Mouse (Mus musculus): ENCODE data around the gene Hap1.
"Not testable (repeated sequence)": the region's sequence is repeated elsewhere in the genome, so short reads cannot be mapped to it uniquely, and the experiment has no call there.

Gene Hap1

GRCm38 (mm10) chr11:100389931-100390445 is 34.1 kb upstream of the Hap1 start:
- DNase-seq (ENCODE audit: low spot score) = no peak

GRCm38 (mm10) chr11:100388588-100388987 is 32.7 kb upstream of the Hap1 start:
- DNase-seq (ENCODE audit: low spot score) = no peak

- no peak for DNase-seq (ENCODE audit: low spot score)
Measured at GRCm38 (mm10) chr11:100387589-100388375, 31.9 kb upstream of the Hap1 start.

GRCm38 (mm10) chr11:100387111-100387510 is 31.2 kb upstream of the Hap1 start:
- no peak for DNase-seq (ENCODE audit: low spot score)

- no peak for DNase-seq (ENCODE audit: low spot score)
Measured at GRCm38 (mm10) chr11:100386586-100386985, 30.7 kb upstream of the Hap1 start.

- no peak for DNase-seq (ENCODE audit: low spot score)
Measured at GRCm38 (mm10) chr11:100385016-100385415, 29.1 kb upstream of the Hap1 start.

- no peak for DNase-seq (ENCODE audit: low spot score)
Measured at GRCm38 (mm10) chr11:100382682-100383081, 26.8 kb upstream of the Hap1 start.

GRCm38 (mm10) chr11:100379311-100379710 is 23.4 kb upstream of the Hap1 start:
- DNase-seq (ENCODE audit: low spot score) = no peak

GRCm38 (mm10) chr11:100378446-100378845 is 22.5 kb upstream of the Hap1 start:
- DNase-seq (ENCODE audit: low spot score) = no peak

- no peak for DNase-seq (ENCODE audit: low spot score)
Measured at GRCm38 (mm10) chr11:100377989-100378388, 22.1 kb upstream of the Hap1 start.

GRCm38 (mm10) chr11:100376746-100377389 is 20.9 kb upstream of the Hap1 start:
- no peak for DNase-seq (ENCODE audit: low spot score)

- DNase-seq (ENCODE audit: low spot score) = no peak
Measured at GRCm38 (mm10) chr11:100376005-100376404, 20.1 kb upstream of the Hap1 start.

GRCm38 (mm10) chr11:100375127-100375526 is 19.2 kb upstream of the Hap1 start:
- DNase-seq (ENCODE audit: low spot score) = no peak

GRCm38 (mm10) chr11:100371981-100372558 is 16.1 kb upstream of the Hap1 start:
- no peak for DNase-seq (ENCODE audit: low spot score)

- no peak for DNase-seq (ENCODE audit: low spot score)
Measured at GRCm38 (mm10) chr11:100369822-100370221, 13.9 kb upstream of the Hap1 start.

GRCm38 (mm10) chr11:100369145-100369544 is 13.2 kb upstream of the Hap1 start:
- no peak for DNase-seq (ENCODE audit: low spot score)

- DNase-seq (ENCODE audit: low spot score) = peak; percentile 50
Measured at GRCm38 (mm10) chr11:100362979-100363562, 7.1 kb upstream of the Hap1 start.

GRCm38 (mm10) chr11:100362209-100362978 is 6.5 kb upstream of the Hap1 start:
- peak; percentile 65 for DNase-seq (ENCODE audit: low spot score)

GRCm38 (mm10) chr11:100361059-100361458 is 5.1 kb upstream of the Hap1 start:
- not testable (repeated sequence) for DNase-seq (ENCODE audit: low spot score)

- no peak for DNase-seq (ENCODE audit: low spot score)
Measured at GRCm38 (mm10) chr11:100360175-100360574, 4.2 kb upstream of the Hap1 start.

- DNase-seq (ENCODE audit: low spot score) = no peak
Measured at GRCm38 (mm10) chr11:100357408-100357807, 1.5 kb upstream of the Hap1 start.

GRCm38 (mm10) chr11:100356819-100357211 is 887 bp upstream of the Hap1 start:
- no peak for DNase-seq (ENCODE audit: low spot score)

Measured in T-cell, adult 2 months (primary cell).